Mouse (Mus musculus): ENCODE measurements around the gene Olfr320. TPM values are rescaled to one million over a fixed set of nuclear protein-coding genes. Genes with fewer than 3 reads are reported as not detected.
"Not testable (repeated sequence)": the region's sequence is repeated elsewhere in the genome, so short reads cannot be mapped to it uniquely, and the experiment has no call there.

The Olfr320 gene
- polyA plus RNA-seq, 1 experiment from 2014 or later: not detected

DNA sequence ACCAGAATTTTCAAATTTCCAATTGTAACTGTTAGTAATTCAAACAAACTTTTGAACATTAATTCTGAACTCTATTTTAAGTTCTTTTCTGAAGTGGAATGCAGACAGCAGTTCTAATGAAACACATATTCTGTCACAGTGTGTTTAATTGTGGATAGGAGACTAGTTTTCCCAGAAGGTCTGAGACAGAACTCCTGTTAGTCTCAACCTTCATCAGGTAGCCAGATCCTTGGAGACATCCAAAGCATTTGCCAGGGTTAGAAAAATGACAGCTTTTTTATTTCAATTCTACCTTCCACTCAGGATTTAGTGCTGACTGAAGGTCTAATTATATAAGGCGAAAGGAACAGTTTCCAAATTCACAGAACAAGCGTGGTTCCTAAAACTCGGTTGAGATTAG is 18.0 kb downstream of the Olfr320 start, which contains the start of gene Olfr319:
Gene Olfr319 (plus strand): TSS at position 301 of the 400 bp plus-strand sequence.
- Histone ChIP-seq H3K4me3 (no peak within 1 kb of the TSS), H3K27ac (no peak within 1 kb of the TSS), H3K4me1 (replicated peaks) (no peaks in the 10 kb centered on the region), H3K36me3 (no peaks in the 10 kb centered on the region), H3K9me3 (peaks cover 12% of the 10 kb centered on the region), H3K27me3 (no peaks in the 10 kb centered on the region), H3K4me2 (no peak within 1 kb of the TSS), H3K9ac (no peak within 1 kb of the TSS)
- WGBS: 91% methylated on average over 3 of the region's 3 CpGs
- no peak for ATAC-seq (ENCODE audit: low FRiP score)

DNA sequence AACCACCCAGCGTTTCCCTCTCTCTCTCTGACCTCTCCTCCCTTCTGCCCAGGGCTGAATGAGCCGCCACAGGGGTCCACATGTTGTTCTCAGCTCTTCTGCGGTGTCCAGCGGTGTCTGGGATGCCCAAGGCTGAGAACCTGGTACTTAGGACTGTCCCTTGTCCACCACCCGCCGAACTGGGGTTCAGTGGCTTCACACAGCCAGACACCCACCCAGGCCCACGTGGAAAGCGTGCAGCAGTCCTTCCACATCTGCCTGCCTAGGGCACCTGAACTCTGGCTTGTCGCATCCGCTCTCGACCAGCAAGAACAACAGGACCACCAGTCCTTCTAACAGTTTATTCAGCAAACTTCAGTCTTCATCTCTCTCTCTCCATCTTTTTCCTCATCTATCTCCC is 28.2 kb downstream of the Olfr320 start:
- 82% methylated on average over 11 of the region's 11 CpGs for WGBS

GRCm38 (mm10) chr11:58717723-58718122 is 36.8 kb downstream of the Olfr320 start:
- not testable (repeated sequence) for H3K4me3 ChIP-seq; H3K9me3 ChIP-seq; H3K4me2 ChIP-seq; ATAC-seq (ENCODE audit: low FRiP score); H3K27me3 ChIP-seq; H3K27ac ChIP-seq; H3K4me1 ChIP-seq (replicated peaks); H3K36me3 ChIP-seq; H3K9ac ChIP-seq
- WGBS: 94% methylated on average over 7 of the region's 7 CpGs

More for the DNA sequence above, 28.2 kb downstream of the Olfr320 start:
- H3K4me3 ChIP-seq: no peak overlapping the region
- H3K9ac ChIP-seq: no peak overlapping the region
- H3K4me1 ChIP-seq (replicated peaks): no peaks in the 10 kb centered on the region
- no peaks in the 10 kb centered on the region for H3K9me3 ChIP-seq
- H3K4me2 ChIP-seq: no peak overlapping the region
- H3K36me3 ChIP-seq: no peaks in the 10 kb centered on the region
- ATAC-seq (ENCODE audit: low FRiP score): no peak
- H3K27me3 ChIP-seq: no peaks in the 10 kb centered on the region
- H3K27ac ChIP-seq: no peak overlapping the region

DNA sequence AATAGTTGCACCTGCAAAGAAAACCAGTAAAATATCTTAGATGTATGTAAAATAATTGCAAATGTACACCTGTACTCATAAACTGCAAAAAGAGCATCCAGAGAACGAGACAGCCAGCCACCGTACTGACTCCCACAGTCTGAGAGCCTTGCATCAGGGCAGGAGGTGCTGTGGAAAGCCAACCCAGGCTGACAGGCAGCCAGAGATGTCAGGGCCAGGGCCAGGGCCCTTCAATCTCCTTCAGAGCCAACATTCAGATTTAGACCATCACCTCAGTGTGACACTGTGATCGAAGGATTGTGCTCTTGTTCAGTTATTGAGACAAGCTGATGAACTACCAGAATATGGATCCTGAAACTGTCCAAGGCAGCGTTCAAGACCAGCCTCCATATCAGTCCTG is 38.8 kb downstream of the Olfr320 start:
- no peak for ATAC-seq (ENCODE audit: low FRiP score)
- 90% methylated on average over 4 of the region's 4 CpGs for WGBS

DNA sequence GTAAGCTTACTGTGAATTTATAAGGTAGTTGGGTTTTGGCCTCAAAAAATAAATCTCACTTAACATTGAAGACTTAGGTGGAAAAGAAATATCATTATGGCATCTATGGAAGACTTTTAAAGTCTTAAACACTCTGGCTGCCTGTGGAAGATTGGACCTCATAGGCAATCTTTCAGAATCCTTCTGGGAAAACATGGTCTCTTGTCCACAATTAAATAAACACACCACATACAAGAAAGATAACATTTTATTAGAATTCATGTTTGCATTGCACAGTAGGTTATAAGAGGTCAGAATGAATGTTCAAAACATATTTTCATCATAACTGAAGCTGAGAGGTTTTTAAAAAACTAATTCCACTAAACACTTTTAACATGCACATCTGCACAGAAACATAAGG is 43.0 kb downstream of the Olfr320 start, which contains the start of gene Olfr318:
Gene Olfr318 (minus strand): TSS at position 101 of the 400 bp plus-strand sequence.
- Histone ChIP-seq H3K4me2 (no peak within 1 kb of the TSS), H3K27ac (no peak within 1 kb of the TSS), H3K36me3 (no peaks in the 10 kb centered on the region), H3K4me1 (replicated peaks) (no peaks in the 10 kb centered on the region), H3K9me3 (no peaks in the 10 kb centered on the region), H3K9ac (no peak within 1 kb of the TSS), H3K4me3 (no peak within 1 kb of the TSS), H3K27me3 (no peaks in the 10 kb centered on the region)
- ATAC-seq (ENCODE audit: low FRiP score): no peak

More for the DNA sequence above, 38.8 kb downstream of the Olfr320 start:
- Histone ChIP-seq H3K27me3 (no peaks in the 10 kb centered on the region), H3K36me3 (no peaks in the 10 kb centered on the region), H3K27ac (no peak overlapping the region), H3K4me1 (replicated peaks) (no peaks in the 10 kb centered on the region), H3K4me2 (no peak overlapping the region), H3K4me3 (no peak overlapping the region), H3K9ac (no peak overlapping the region), H3K9me3 (no peaks in the 10 kb centered on the region)

DNA sequence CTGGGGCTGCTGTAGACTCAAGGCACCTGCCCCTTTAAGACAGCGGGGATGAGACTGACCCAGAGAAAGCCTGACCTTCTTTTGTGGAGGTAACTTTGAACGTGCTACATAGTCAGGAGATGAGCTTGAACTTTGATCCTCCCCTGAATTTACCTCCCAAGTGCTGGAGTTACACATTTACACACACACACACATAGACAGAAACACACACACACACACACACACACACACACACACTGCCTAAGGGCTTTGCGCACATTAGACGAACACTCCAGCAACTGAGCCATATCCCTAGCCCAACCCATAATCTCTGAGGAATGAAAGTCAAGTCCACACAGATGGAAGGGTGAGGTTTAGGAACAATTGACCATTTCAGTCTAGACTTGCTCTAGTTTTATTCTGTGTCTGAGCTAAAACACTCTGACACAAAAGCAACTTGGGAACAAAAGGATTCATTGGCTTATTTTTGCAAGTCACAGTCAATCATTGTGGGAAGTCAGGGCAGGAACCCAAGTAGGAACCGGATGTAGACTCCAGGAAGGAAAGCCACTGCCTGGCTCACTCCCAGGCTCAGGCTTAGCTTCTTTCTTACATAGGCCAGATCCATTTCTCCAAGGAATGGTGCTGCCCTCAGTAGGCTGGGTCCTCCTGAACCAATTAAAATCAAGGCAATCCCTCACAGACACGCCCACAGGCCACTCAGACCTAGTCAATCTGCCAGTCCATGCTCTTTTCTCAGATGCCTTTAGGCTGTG is 47.2 kb downstream of the Olfr320 start:
- 86% methylated on average over 6 of the region's 6 CpGs for WGBS
- H3K4me2 ChIP-seq; H3K4me3 ChIP-seq; H3K27me3 ChIP-seq; ATAC-seq (ENCODE audit: low FRiP score); H3K4me1 ChIP-seq (replicated peaks); H3K27ac ChIP-seq; H3K9ac ChIP-seq; H3K36me3 ChIP-seq; H3K9me3 ChIP-seq: not testable (repeated sequence)

DNA sequence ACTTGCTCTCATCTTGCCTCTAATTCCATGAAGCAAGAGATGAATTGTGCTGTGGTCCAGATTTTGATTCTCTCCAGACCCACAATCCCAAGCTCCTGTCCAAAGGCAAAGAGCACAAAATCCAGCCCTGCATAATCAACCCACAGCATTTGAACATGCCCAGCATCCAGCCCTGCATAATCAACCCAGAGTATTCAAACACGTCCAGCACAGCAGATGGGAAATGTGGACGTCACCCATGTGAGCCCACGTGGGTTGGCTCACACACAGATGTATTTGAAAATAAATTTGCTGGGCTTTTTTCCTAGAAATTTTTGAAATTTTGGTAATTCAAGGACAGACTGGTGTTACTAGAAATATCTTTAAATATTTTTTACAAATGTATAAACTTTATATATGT is 52.5 kb downstream of the Olfr320 start:
- Histone ChIP-seq H3K27me3 (no peaks in the 10 kb centered on the region), H3K9me3 (no peaks in the 10 kb centered on the region), H3K36me3 (no peaks in the 10 kb centered on the region), H3K4me2 (no peak overlapping the region), H3K9ac (no peak overlapping the region), H3K27ac (no peak overlapping the region), H3K4me3 (no peak overlapping the region), H3K4me1 (replicated peaks) (no peaks in the 10 kb centered on the region)
- 48% methylated on average over 3 of the region's 3 CpGs for WGBS
- ATAC-seq (ENCODE audit: low FRiP score): no peak

Other genes with a start within 250 kb of the Olfr320 start
- not detected in 2 replicates for gene Gm12253, start 248.5 kb upstream of the Olfr320 start, polyA plus RNA-seq (2015; fragmentation: Nextera tagmentation; extraction: Ambion mirVana)
- gene Lypd9, start 228.2 kb upstream of the Olfr320 start, polyA plus RNA-seq (2015; fragmentation: Nextera tagmentation; extraction: Ambion mirVana): not detected in 2 replicates
- not detected in 2 replicates for gene Olfr30, start 218.8 kb upstream of the Olfr320 start, polyA plus RNA-seq (2015; fragmentation: Nextera tagmentation; extraction: Ambion mirVana)
- gene Olfr332, start 188.5 kb upstream of the Olfr320 start, polyA plus RNA-seq (2015; fragmentation: Nextera tagmentation; extraction: Ambion mirVana): not detected in 2 replicates
- gene Olfr331, start 178.5 kb upstream of the Olfr320 start, polyA plus RNA-seq (2015; fragmentation: Nextera tagmentation; extraction: Ambion mirVana): not detected in 2 replicates
- gene Olfr330, start 146.3 kb upstream of the Olfr320 start, polyA plus RNA-seq (2015; fragmentation: Nextera tagmentation; extraction: Ambion mirVana): not detected in 2 replicates
- gene Olfr329-ps, start 134.7 kb upstream of the Olfr320 start, polyA plus RNA-seq (2015; fragmentation: Nextera tagmentation; extraction: Ambion mirVana): not detected in 2 replicates
- 0.09 TPM in 1 of 2 replicates, not detected in the other for gene Olfr328, start 125.5 kb upstream of the Olfr320 start, polyA plus RNA-seq (2015; fragmentation: Nextera tagmentation; extraction: Ambion mirVana)
- gene Olfr224, start 110.5 kb upstream of the Olfr320 start, polyA plus RNA-seq (2015; fragmentation: Nextera tagmentation; extraction: Ambion mirVana): not detected in 2 replicates
- gene Olfr325, start 103.4 kb upstream of the Olfr320 start, polyA plus RNA-seq (2015; fragmentation: Nextera tagmentation; extraction: Ambion mirVana): not detected in 2 replicates
- gene Olfr324, start 86.0 kb upstream of the Olfr320 start, polyA plus RNA-seq (2015; fragmentation: Nextera tagmentation; extraction: Ambion mirVana): not detected in 2 replicates
- gene 2210407C18Rik, start 65.0 kb upstream of the Olfr320 start, polyA plus RNA-seq (2015; fragmentation: Nextera tagmentation; extraction: Ambion mirVana): not detected in 2 replicates
- gene Olfr323, start 50.6 kb upstream of the Olfr320 start, polyA plus RNA-seq (2015; fragmentation: Nextera tagmentation; extraction: Ambion mirVana): not detected in 2 replicates
- gene Trim58, start 40.6 kb upstream of the Olfr320 start, polyA plus RNA-seq (2015; fragmentation: Nextera tagmentation; extraction: Ambion mirVana): 0.14 and 0.19 TPM in 2 replicates
- not detected in 2 replicates for gene Olfr322, start 22.3 kb upstream of the Olfr320 start, polyA plus RNA-seq (2015; fragmentation: Nextera tagmentation; extraction: Ambion mirVana)
- gene Olfr319, start 18.1 kb downstream of the Olfr320 start, polyA plus RNA-seq (2015; fragmentation: Nextera tagmentation; extraction: Ambion mirVana): not detected in 2 replicates
- gene Olfr318, start 42.9 kb downstream of the Olfr320 start, polyA plus RNA-seq (2015; fragmentation: Nextera tagmentation; extraction: Ambion mirVana): not detected in 2 replicates
- 0.14 and 0.23 TPM in 2 replicates for gene Olfr317, start 58.1 kb downstream of the Olfr320 start, polyA plus RNA-seq (2015; fragmentation: Nextera tagmentation; extraction: Ambion mirVana)
- not detected in 2 replicates for gene Olfr316, start 71.6 kb downstream of the Olfr320 start, polyA plus RNA-seq (2015; fragmentation: Nextera tagmentation; extraction: Ambion mirVana)
- gene Olfr315, start 92.1 kb downstream of the Olfr320 start, polyA plus RNA-seq (2015; fragmentation: Nextera tagmentation; extraction: Ambion mirVana): not detected in 2 replicates
- gene Olfr314, start 101.9 kb downstream of the Olfr320 start, polyA plus RNA-seq (2015; fragmentation: Nextera tagmentation; extraction: Ambion mirVana): not detected in 2 replicates
- gene Fam183b, start 120.9 kb downstream of the Olfr320 start, polyA plus RNA-seq (2015; fragmentation: Nextera tagmentation; extraction: Ambion mirVana): 9.2 and 10.8 TPM in 2 replicates
- gene Olfr313, start 133.9 kb downstream of the Olfr320 start, polyA plus RNA-seq (2015; fragmentation: Nextera tagmentation; extraction: Ambion mirVana): not detected in 2 replicates
- gene Olfr312, start 148.1 kb downstream of the Olfr320 start, polyA plus RNA-seq (2015; fragmentation: Nextera tagmentation; extraction: Ambion mirVana): not detected in 2 replicates
- not detected in 2 replicates for gene Olfr311, start 158.2 kb downstream of the Olfr320 start, polyA plus RNA-seq (2015; fragmentation: Nextera tagmentation; extraction: Ambion mirVana)
- gene Gm12258, start 166.1 kb downstream of the Olfr320 start, polyA plus RNA-seq (2015; fragmentation: Nextera tagmentation; extraction: Ambion mirVana): 21.3 and 22.8 TPM in 2 replicates
- 11.5 and 12.9 TPM in 2 replicates for gene 2810021J22Rik, start 186.1 kb downstream of the Olfr320 start, polyA plus RNA-seq (2015; fragmentation: Nextera tagmentation; extraction: Ambion mirVana)
- gene Zfp39, start 223.1 kb downstream of the Olfr320 start, polyA plus RNA-seq (2015; fragmentation: Nextera tagmentation; extraction: Ambion mirVana): 5.0 and 5.7 TPM in 2 replicates
- gene Btnl10, start 236.8 kb downstream of the Olfr320 start, polyA plus RNA-seq (2015; fragmentation: Nextera tagmentation; extraction: Ambion mirVana): not detected in 2 replicates